Mouse (Mus musculus) limb, embryonic 15.5 days (tissue): Measurements from ENCODE around the gene Itpr2. TPM values are rescaled to one million over a fixed set of nuclear protein-coding genes. Genes with fewer than 3 reads are reported as not detected.

Experiments used
- ATAC-seq: fragments of 200-750 bp; cut with Nextera tagmentation; 2 replicates; pipeline ENCODE4 v1.8.0; 2017; ENCODE audit warnings: low read depth, moderate TSS enrichment; ENCODE audit not compliant: insufficient number of reproducible peaks, low FRiP score, low TSS enrichment
- H3K27ac ChIP-seq: fragments of 300-500 bp; sonication (generic); 2 replicates; pipeline ENCODE4 v1.5.1; 2015; ENCODE audit warnings: moderate library complexity, mild to moderate bottlenecking, inconsistent platforms
- H3K27me3 ChIP-seq: fragments of 300-500 bp; sonication (generic); 2 replicates; pipeline ENCODE4 v1.6.1; 2015; ENCODE audit warnings: inconsistent platforms
- H3K36me3 ChIP-seq: fragments of 300-500 bp; sonication (generic); 2 replicates; pipeline ENCODE4 v1.6.1; 2015; ENCODE audit warnings: inconsistent platforms
- H3K4me1 ChIP-seq: fragments of 300-500 bp; sonication (generic); 2 replicates; pipeline ENCODE4 v1.6.1; 2015; ENCODE audit warnings: inconsistent platforms
- H3K4me2 ChIP-seq: fragments of 300-500 bp; sonication (generic); 2 replicates; pipeline ENCODE4 v1.6.1; 2015; ENCODE audit warnings: mild to moderate bottlenecking, inconsistent platforms
- H3K4me3 ChIP-seq: fragments of 300-500 bp; sonication (generic); 2 replicates; pipeline ENCODE4 v1.5.1; 2015; ENCODE audit warnings: mild to moderate bottlenecking, inconsistent platforms
- H3K9ac ChIP-seq: fragments of 300-500 bp; sonication (generic); 2 replicates; pipeline ENCODE4 v1.6.1; 2015; ENCODE audit warnings: inconsistent platforms
- H3K9me3 ChIP-seq: fragments of 300-500 bp; sonication (generic); 2 replicates; pipeline ENCODE4 v1.6.1; 2016; ENCODE audit warnings: inconsistent platforms
- WGBS: fragments of 180-500 bp; shearing (Covaris S2); methylation state at CpG from one replicate; pipeline ENCODE4 v1.1.7; 2015; 5-methylcytosine and 5-hydroxymethylcytosine counted together
- polyA plus RNA-seq: library from polyadenylated mRNA; unstranded; fragments of >200 nt; fragmentation: Nextera tagmentation; extraction: Ambion mirVana; gene quantifications from 2 replicates; pipeline ENCODE4 v1.2.1, GENCODE M21; 2015

Gene Itpr2
- polyA plus RNA-seq, 1 experiment from 2014 or later = 14.6 TPM

- no peak for ATAC-seq
- no peak overlapping the region for H3K4me2 ChIP-seq
- H3K27me3 ChIP-seq = no peaks in the 10 kb centered on the region
- H3K36me3 ChIP-seq = no peaks in the 10 kb centered on the region
- 65% methylated on average over 8 of the region's 8 CpGs for WGBS
- H3K27ac ChIP-seq = no peak overlapping the region
- no peak overlapping the region for H3K4me3 ChIP-seq
- no peak overlapping the region for H3K9ac ChIP-seq
- H3K9me3 ChIP-seq = no peaks in the 10 kb centered on the region
- H3K4me1 ChIP-seq = no peaks in the 10 kb centered on the region
These were observed 41.1 kb downstream of the Itpr2 start for GRCm38 (mm10) chr6:146460936-146461335.

GRCm38 (mm10) chr6:146458436-146458835 lies 43.6 kb downstream of the Itpr2 start:
- Histone ChIP-seq H3K4me3 (no peak overlapping the region), H3K4me2 (no peak overlapping the region), H3K27me3 (no peaks in the 10 kb centered on the region), H3K4me1 (no peaks in the 10 kb centered on the region), H3K27ac (no peak overlapping the region), H3K9me3 (no peaks in the 10 kb centered on the region), H3K36me3 (no peaks in the 10 kb centered on the region), H3K9ac (no peak overlapping the region)
- WGBS = 47% methylated on average over 5 of the region's 5 CpGs
- no peak for ATAC-seq

- Histone ChIP-seq H3K36me3 (no peaks in the 10 kb centered on the region), H3K27me3 (no peaks in the 10 kb centered on the region), H3K9me3 (no peaks in the 10 kb centered on the region), H3K4me3 (no peak overlapping the region), H3K4me2 (no peak overlapping the region), H3K27ac (no peak overlapping the region), H3K9ac (no peak overlapping the region), H3K4me1 (peaks cover 5% of the 10 kb centered on the region; the same call in 1 of the 2 replicates)
- 76% methylated on average over 5 of the region's 5 CpGs for WGBS
- ATAC-seq = no peak
These were observed 45.3 kb downstream of the Itpr2 start for GRCm38 (mm10) chr6:146456741-146457140.

- H3K27me3 ChIP-seq = no peaks in the 10 kb centered on the region
- no peak overlapping the region for H3K4me2 ChIP-seq
- H3K4me3 ChIP-seq = no peak overlapping the region
- WGBS = 84% methylated on average over 10 of the region's 10 CpGs
- H3K27ac ChIP-seq = no peak overlapping the region
- no peak for ATAC-seq
- no peaks in the 10 kb centered on the region for H3K9me3 ChIP-seq
- H3K9ac ChIP-seq = no peak overlapping the region
- peaks cover 5% of the 10 kb centered on the region; the same call in 1 of the 2 replicates for H3K4me1 ChIP-seq
- H3K36me3 ChIP-seq = no peaks in the 10 kb centered on the region
These were observed 47.2 kb downstream of the Itpr2 start for GRCm38 (mm10) chr6:146454520-146455511.

- 51% methylated on average over 16 of the region's 16 CpGs for WGBS
These were observed 49.5 kb downstream of the Itpr2 start for GRCm38 (mm10) chr6:146452474-146452873.

GRCm38 (mm10) chr6:146446032-146446704 lies 55.9 kb downstream of the Itpr2 start:
- 90% methylated on average over 11 of the region's 11 CpGs for WGBS
- Histone ChIP-seq H3K4me3 (no peak overlapping the region), H3K27me3 (no peaks in the 10 kb centered on the region), H3K36me3 (no peaks in the 10 kb centered on the region), H3K9me3 (no peaks in the 10 kb centered on the region), H3K4me1 (no peaks in the 10 kb centered on the region), H3K4me2 (no peak overlapping the region), H3K9ac (no peak overlapping the region), H3K27ac (no peak overlapping the region)
- no peak for ATAC-seq

More at GRCm38 (mm10) chr6:146452474-146452873, 49.5 kb downstream of the Itpr2 start:
- H3K4me2 ChIP-seq = no peak overlapping the region
- no peak overlapping the region for H3K27ac ChIP-seq
- no peaks in the 10 kb centered on the region for H3K9me3 ChIP-seq
- H3K36me3 ChIP-seq = no peaks in the 10 kb centered on the region
- H3K4me1 ChIP-seq = peaks cover 5% of the 10 kb centered on the region; the same call in 1 of the 2 replicates
- H3K9ac ChIP-seq = no peak overlapping the region
- no peak for ATAC-seq
- no peak overlapping the region for H3K4me3 ChIP-seq
- H3K27me3 ChIP-seq = no peaks in the 10 kb centered on the region

- no peak for ATAC-seq
- Histone ChIP-seq H3K4me2 (no peak overlapping the region), H3K36me3 (no peaks in the 10 kb centered on the region), H3K27me3 (0 out of 2 replicates have a peak, but pooled peaks cover 5% of the 10 kb centered on the region), H3K9ac (no peak overlapping the region), H3K4me1 (peaks cover 4% of the 10 kb centered on the region; the same call in 1 of the 2 replicates), H3K4me3 (no peak overlapping the region), H3K9me3 (no peaks in the 10 kb centered on the region), H3K27ac (no peak overlapping the region)
- 39% methylated on average over 2 of the region's 2 CpGs for WGBS
These were observed 62.2 kb downstream of the Itpr2 start for GRCm38 (mm10) chr6:146439826-146440225.

- WGBS = 67% methylated on average over 10 of the region's 10 CpGs
These were observed 62.8 kb downstream of the Itpr2 start for GRCm38 (mm10) chr6:146439071-146439818.

GRCm38 (mm10) chr6:146438057-146438456 lies 64.0 kb downstream of the Itpr2 start:
- H3K27me3 ChIP-seq = 0 out of 2 replicates have a peak, but pooled peaks cover 5% of the 10 kb centered on the region
- no peak overlapping the region for H3K27ac ChIP-seq
- H3K9me3 ChIP-seq = no peaks in the 10 kb centered on the region
- no peak overlapping the region for H3K4me2 ChIP-seq
- no peak overlapping the region for H3K9ac ChIP-seq
- no peak overlapping the region for H3K4me3 ChIP-seq
- H3K4me1 ChIP-seq = peaks cover 7% of the 10 kb centered on the region; the same call in 1 of the 2 replicates
- 81% methylated on average over 7 of the region's 7 CpGs for WGBS
- ATAC-seq = no peak
- no peaks in the 10 kb centered on the region for H3K36me3 ChIP-seq

More at GRCm38 (mm10) chr6:146439071-146439818, 62.8 kb downstream of the Itpr2 start:
- Histone ChIP-seq H3K9me3 (no peaks in the 10 kb centered on the region), H3K4me2 (no peak overlapping the region), H3K36me3 (no peaks in the 10 kb centered on the region), H3K4me3 (no peak overlapping the region), H3K9ac (no peak overlapping the region), H3K4me1 (peaks cover 4% of the 10 kb centered on the region; the same call in 1 of the 2 replicates), H3K27ac (no peak overlapping the region), H3K27me3 (0 out of 2 replicates have a peak, but pooled peaks cover 5% of the 10 kb centered on the region)
- no peak for ATAC-seq

GRCm38 (mm10) chr6:146436916-146437496 lies 65.0 kb downstream of the Itpr2 start:
- no peak for ATAC-seq
- no peak overlapping the region for H3K4me3 ChIP-seq
- WGBS = 50% methylated on average over 12 of the region's 12 CpGs

GRCm38 (mm10) chr6:146434217-146434616 lies 67.8 kb downstream of the Itpr2 start:
- no peaks in the 10 kb centered on the region for H3K36me3 ChIP-seq
- no peak overlapping the region for H3K4me3 ChIP-seq
- no peak overlapping the region for H3K27ac ChIP-seq
- peaks cover 20% of the 10 kb centered on the region for H3K4me1 ChIP-seq
- no peak overlapping the region for H3K4me2 ChIP-seq
- H3K27me3 ChIP-seq = no peaks in the 10 kb centered on the region
- no peaks in the 10 kb centered on the region for H3K9me3 ChIP-seq
- H3K9ac ChIP-seq = no peak overlapping the region
- ATAC-seq = no peak
- 82% methylated on average over 2 of the region's 2 CpGs for WGBS

More at GRCm38 (mm10) chr6:146436916-146437496, 65.0 kb downstream of the Itpr2 start:
- Histone ChIP-seq H3K27me3 (0 out of 2 replicates have a peak, but pooled peaks cover 5% of the 10 kb centered on the region), H3K27ac (no peak overlapping the region), H3K9ac (no peak overlapping the region), H3K4me1 (peaks cover 10% of the 10 kb centered on the region; the same call in 1 of the 2 replicates), H3K36me3 (no peaks in the 10 kb centered on the region), H3K4me2 (no peak overlapping the region), H3K9me3 (no peaks in the 10 kb centered on the region)
